Mouse (Mus musculus) small intestine, adult 2 months (tissue): ENCODE results near the gene Ubn1. TPM values are rescaled to one million over a fixed set of nuclear protein-coding genes. Genes with fewer than 3 reads are reported as not detected.

Source experiments
- H3K27ac ChIP-seq: fragments of 200-500 bp; 2 replicates; pipeline ENCODE4 v1.5.1; 2012; ENCODE audit warnings: low read depth, low read length, control low read depth, inconsistent platforms; ENCODE audit not compliant: insufficient read depth
- H3K27me3 ChIP-seq: fragments of 200-500 bp; 2 replicates; pipeline ENCODE4 v1.6.1; 2012; ENCODE audit warnings: mild to moderate bottlenecking, moderate library complexity, low read length, inconsistent platforms; ENCODE audit not compliant: control insufficient read depth, insufficient read depth
- H3K36me3 ChIP-seq: fragments of 200-500 bp; 2 replicates; pipeline ENCODE4 v1.6.1; 2012; ENCODE audit warnings: mild to moderate bottlenecking, low read length, control low read depth, inconsistent platforms; ENCODE audit not compliant: control insufficient read depth, insufficient read depth
- H3K4me1 ChIP-seq: fragments of 200-500 bp; 2 replicates; pipeline ENCODE4 v1.6.1; 2012; ENCODE audit warnings: low read length, inconsistent platforms, mixed read lengths; ENCODE audit not compliant: control insufficient read depth, insufficient read depth, insufficient read length
- H3K4me3 ChIP-seq: fragments of 200-500 bp; 2 replicates; pipeline ENCODE4 v1.5.1; 2012; ENCODE audit warnings: low read depth, mild to moderate bottlenecking, control low read depth, inconsistent platforms, low read length, moderate library complexity
- CTCF ChIP-seq: fragments of 200-500 bp; IDR thresholded peaks from 2 replicates; pipeline ENCODE4 v1.5.1; 2012; ENCODE audit warnings: low read depth, mild to moderate bottlenecking, control low read depth, inconsistent platforms, low read length, moderate library complexity, mixed read lengths; ENCODE audit not compliant: insufficient replicate concordance, insufficient read length; ENCODE audit errors: extremely low read depth
- POLR2A ChIP-seq: fragments of 200-500 bp; IDR thresholded peaks from 2 replicates; pipeline ENCODE4 v1.6.1; 2012; ENCODE audit warnings: low read depth, mild to moderate bottlenecking, control low read depth, inconsistent platforms, low read length, moderate library complexity
- WGBS: fragments of 180-500 bp; shearing (Covaris S2); methylation state at CpG from one replicate; pipeline ENCODE4 v1.1.7; 2018; 5-methylcytosine and 5-hydroxymethylcytosine counted together
- polyA plus RNA-seq: library from polyadenylated mRNA; depleted of rRNA; stranded (reverse); fragments of >200 nt; gene quantifications from 2 replicates; pipeline ENCODE4 v1.2.3, GENCODE M21; 2012

The Ubn1 gene
- polyA plus RNA-seq, 1 experiment: 25.8 TPM

GRCm38 (mm10) chr16:5012036-5013005 lies 37.5 kb upstream of the Ubn1 start:
- Histone ChIP-seq H3K36me3 (peaks cover 26% of the 10 kb centered on the region), H3K27me3 (no peaks in the 10 kb centered on the region), H3K4me3 (peak overlapping the region; percentile 35), H3K4me1 (peaks cover 24% of the 10 kb centered on the region), H3K27ac (peak overlapping the region; percentile 38)
- WGBS: 39% methylated on average over 13 of the region's 13 CpGs
- TF ChIP-seq CTCF: no peak
- TF ChIP-seq POLR2A: no peak

- WGBS: under 1% methylated on average over 63 of the region's 63 CpGs
These were observed 36.6 kb upstream of the Ubn1 start, which contains the start of gene Rogdi for GRCm38 (mm10) chr16:5013054-5013838. Rogdi (minus strand) TSS chr16:5013553.

GRCm38 (mm10) chr16:5014578-5014977 lies 35.3 kb upstream of the Ubn1 start:
- Histone ChIP-seq H3K4me1 (peaks cover 16% of the 10 kb centered on the region), H3K27me3 (no peaks in the 10 kb centered on the region), H3K4me3 (no peak overlapping the region), H3K27ac (no peak overlapping the region), H3K36me3 (peaks cover 47% of the 10 kb centered on the region)
- TF ChIP-seq POLR2A (no peak), CTCF (no peak)
- 92% methylated on average over 4 of the region's 4 CpGs for WGBS

More at GRCm38 (mm10) chr16:5013054-5013838, 36.6 kb upstream of the Ubn1 start, which contains the start of gene Rogdi:
- peak within 1 kb of the TSS; percentile 38 for H3K27ac ChIP-seq
- peaks cover 34% of the 10 kb centered on the region for H3K36me3 ChIP-seq
- peak within 1 kb of the TSS; percentile 65 for H3K4me3 ChIP-seq
- no peaks in the 10 kb centered on the region for H3K27me3 ChIP-seq
- H3K4me1 ChIP-seq: peaks cover 24% of the 10 kb centered on the region
- no peak for TF ChIP-seq CTCF
- TF ChIP-seq POLR2A: peak; percentile 75

- H3K27ac ChIP-seq: no peak overlapping the region
These were observed 25.8 kb upstream of the Ubn1 start for GRCm38 (mm10) chr16:5024021-5024420.

GRCm38 (mm10) chr16:5029847-5030246 lies 20.0 kb upstream of the Ubn1 start:
- H3K4me3 ChIP-seq: no peak overlapping the region
- peaks cover 82% of the 10 kb centered on the region for H3K36me3 ChIP-seq
- H3K4me1 ChIP-seq: 0 out of 2 replicates have a peak, but pooled peaks cover 3% of the 10 kb centered on the region
- TF ChIP-seq POLR2A (no peak), CTCF (no peak)
- WGBS: 16% methylated on average over 2 of the region's 2 CpGs
- no peaks in the 10 kb centered on the region for H3K27me3 ChIP-seq
- H3K27ac ChIP-seq: no peak overlapping the region

More at GRCm38 (mm10) chr16:5024021-5024420, 25.8 kb upstream of the Ubn1 start:
- Histone ChIP-seq H3K4me3 (no peak overlapping the region), H3K36me3 (peaks cover 80% of the 10 kb centered on the region), H3K4me1 (no peaks in the 10 kb centered on the region), H3K27me3 (no peaks in the 10 kb centered on the region)
- 95% methylated on average over 3 of the region's 3 CpGs for WGBS
- TF ChIP-seq CTCF (no peak), POLR2A (no peak)

- WGBS: 98% methylated on average over 3 of the region's 3 CpGs
- Histone ChIP-seq H3K36me3 (peaks cover 83% of the 10 kb centered on the region), H3K27ac (no peak overlapping the region), H3K4me1 (no peaks in the 10 kb centered on the region; the same call in 1 of the 2 replicates), H3K27me3 (no peaks in the 10 kb centered on the region), H3K4me3 (no peak overlapping the region)
- TF ChIP-seq POLR2A: no peak
- no peak for TF ChIP-seq CTCF
These were observed 14.3 kb upstream of the Ubn1 start for GRCm38 (mm10) chr16:5035591-5035990.
